Mouse (Mus musculus) WW6 (cell line): ENCODE measurements around the gene R3hdm2.

Source experiments
- DNase-seq: peaks from one replicate; pipeline ENCODE4 v3.0.0-alpha.2; 2013; ENCODE audit warnings: low read depth, low spot score

The R3hdm2 gene

DNA sequence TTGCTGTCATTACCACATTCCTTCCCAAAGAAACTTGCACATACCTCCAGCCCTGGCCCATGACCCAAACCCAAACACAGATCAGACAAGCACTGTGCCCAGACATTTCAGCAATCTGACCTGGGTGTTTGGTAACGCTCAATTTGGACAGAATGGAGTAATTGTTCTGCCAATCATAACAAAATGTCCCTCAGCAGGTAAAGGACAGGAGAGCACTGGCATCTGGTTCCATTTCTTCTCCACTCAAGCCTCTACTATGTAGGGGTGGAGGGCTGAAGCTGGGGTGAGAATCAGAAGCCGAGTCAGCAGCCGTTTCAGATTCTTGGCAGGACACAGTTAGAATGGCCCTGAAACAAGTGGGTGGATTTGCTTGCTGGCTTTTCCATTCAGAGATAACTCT is 112.0 kb downstream of the R3hdm2 start:
- no peak for DNase-seq

DNA sequence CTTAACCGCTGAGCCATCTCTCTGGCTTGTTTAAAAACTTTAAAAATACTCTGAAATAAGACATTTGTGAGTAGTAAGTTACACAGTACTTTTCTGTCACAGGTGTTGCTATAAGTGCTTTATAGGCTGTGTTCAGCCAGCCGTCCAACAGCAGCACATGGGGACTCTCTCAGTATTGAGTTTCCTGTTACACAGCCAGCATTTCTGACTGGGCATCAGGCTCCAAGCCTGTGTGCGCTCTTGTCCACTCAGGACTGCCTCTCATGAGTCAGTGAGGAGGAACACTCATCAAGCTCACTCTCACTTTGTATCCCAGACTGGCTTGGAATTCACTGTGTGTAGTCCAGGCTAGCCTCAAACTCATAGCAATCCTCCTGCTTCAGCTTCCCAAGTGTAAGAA is 116.0 kb downstream of the R3hdm2 start:
- no peak for DNase-seq

DNA sequence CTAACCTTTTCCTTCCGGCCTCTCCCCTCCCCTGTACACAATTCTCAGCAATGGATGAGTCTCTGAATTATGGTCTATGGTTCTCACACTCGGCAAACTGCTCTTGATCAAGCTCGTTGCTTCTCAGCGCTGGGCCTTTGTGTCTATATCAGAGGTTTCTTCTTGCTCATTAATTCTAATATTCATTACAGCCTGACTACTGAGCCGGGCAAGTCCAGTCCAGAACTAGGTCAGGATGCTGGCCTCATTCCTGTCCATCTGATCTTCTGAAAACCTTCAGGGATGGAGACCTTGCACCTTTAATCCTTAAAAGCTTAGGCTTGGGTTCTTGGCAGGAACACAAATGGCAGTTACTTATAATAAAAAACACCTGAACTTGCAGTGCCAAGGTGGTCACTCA is 119.4 kb downstream of the R3hdm2 start:
- DNase-seq: no peak

DNA sequence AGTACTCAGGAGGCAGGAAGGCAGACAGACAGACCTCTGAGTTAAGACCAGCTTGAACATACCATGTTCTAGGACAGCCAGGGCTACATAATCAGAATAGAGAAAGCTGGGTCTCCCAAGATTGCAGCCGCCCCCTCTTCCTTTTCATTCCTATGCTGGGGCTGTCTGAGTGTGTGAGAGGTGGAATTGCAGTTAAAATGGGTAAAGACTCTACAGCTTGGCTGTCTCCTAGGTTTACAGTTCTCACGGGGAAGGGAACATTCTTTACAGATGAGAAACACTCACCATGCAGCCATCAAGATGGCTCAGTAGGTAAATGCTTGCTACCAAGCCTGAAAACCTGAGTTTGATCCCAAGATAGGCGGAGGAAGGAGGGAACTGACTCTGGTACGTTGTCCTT is 119.9 kb downstream of the R3hdm2 start:
- DNase-seq: no peak

DNA sequence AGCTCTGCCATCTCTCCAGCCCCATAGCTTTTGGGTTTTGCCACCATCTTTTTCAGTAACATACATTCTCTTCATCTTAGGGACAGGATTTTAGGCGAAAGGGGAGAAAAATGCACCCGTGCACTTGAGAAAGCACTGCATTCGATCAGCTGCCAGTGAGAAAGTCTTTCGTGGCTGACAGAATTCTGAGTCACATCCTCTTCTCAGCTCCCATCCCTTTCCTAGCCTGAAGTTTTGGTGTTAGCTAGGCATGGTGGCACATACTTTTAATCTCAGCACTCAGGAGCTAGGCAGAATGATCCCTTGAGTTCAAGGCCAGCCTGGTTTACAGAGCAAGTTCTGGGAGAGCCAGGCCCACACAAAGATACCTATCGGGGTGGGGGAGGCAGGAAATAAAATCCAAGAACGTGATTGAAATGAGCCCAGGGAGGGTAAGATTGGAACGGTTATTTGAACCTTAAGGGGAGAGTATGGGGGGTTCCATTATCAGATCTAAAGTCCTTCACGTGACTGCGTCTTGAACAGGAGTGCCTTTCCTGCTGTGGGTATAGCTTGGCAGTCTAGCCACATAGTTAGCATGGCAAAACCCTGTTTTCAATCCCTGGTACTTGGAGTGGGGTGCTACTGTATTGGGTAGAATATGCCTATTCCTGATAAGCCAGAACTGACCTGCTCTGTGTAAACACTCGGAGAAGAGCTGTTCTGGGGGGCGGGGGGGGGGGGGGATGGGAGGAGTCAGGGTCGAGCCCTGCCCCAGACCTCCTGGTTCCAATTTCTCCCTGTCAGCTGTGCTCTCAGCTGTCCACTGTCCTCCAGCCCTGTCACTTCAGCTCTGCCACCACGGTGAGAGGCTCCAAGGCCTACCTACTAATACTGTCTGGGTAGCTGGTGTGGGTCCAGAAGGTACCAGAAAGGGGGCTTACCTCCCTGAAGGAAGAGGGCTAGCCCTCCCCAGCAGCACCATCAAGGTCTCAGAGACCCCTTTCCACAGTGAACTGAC is 121.1 kb downstream of the R3hdm2 start, which contains the start of gene Stac3:
Stac3 (plus strand) TSS at position 793 of the 1,000 bp plus-strand sequence.
- DNase-seq: no peak

DNA sequence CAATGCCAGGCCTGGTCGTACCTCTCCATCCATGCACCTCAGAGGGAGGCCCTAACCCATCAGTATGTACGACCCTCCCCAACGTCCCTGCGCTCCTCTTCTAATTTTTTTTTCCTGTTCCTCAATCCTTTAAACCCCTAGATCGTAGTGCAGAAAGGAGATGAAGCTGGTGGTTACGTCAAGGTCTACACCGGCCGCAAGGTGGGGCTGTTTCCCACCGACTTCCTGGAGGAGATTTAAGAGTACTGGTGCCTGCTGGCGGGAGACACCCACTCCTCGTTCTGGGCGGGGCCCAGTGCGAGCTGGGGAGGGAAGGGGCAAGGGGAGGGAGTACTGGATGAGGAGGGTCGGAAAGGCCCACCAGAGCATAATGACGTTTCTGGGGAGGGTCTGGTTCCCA is 128.1 kb downstream of the R3hdm2 start:
- peak; percentile 76 for DNase-seq

DNA sequence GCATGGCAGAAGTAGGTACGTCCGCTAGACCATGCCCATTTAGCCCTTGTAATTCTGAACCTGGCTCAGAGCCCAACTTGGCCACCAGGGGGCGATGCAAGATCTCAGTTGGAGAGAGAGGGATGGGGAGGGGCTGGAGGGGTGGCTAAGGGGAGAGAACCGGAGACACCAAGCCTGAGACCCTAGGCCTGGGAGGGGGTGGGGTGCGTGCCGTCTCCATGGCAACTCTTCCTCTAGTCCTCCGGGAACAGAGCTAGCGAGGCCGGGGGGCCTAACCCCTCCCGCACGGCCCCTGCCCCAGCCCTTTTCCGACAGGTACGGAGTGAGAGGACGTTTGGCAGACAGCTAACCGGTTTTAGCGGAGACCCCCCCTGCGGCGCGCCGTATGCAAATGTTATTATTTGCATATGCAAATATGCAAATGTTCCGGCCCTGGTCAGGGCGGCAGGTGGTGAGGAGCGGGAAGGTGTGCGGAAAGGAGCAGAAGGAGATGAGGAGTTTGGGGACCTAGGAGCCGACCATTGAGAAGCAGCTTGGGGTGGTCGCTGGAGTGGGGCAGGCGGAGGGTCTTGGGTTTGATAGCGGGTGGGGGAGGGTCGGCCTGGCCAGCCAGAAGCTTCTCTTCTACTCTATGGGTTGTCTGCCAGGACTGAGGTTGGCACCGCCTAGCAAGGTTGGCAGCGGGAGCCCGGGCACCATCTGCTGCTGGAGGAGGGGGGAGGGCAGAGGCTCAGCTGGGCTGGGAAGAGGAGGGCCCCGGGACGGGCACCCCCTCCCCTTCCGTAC is 129.1 kb downstream of the R3hdm2 start:
- peak; percentile 89 for DNase-seq

DNA sequence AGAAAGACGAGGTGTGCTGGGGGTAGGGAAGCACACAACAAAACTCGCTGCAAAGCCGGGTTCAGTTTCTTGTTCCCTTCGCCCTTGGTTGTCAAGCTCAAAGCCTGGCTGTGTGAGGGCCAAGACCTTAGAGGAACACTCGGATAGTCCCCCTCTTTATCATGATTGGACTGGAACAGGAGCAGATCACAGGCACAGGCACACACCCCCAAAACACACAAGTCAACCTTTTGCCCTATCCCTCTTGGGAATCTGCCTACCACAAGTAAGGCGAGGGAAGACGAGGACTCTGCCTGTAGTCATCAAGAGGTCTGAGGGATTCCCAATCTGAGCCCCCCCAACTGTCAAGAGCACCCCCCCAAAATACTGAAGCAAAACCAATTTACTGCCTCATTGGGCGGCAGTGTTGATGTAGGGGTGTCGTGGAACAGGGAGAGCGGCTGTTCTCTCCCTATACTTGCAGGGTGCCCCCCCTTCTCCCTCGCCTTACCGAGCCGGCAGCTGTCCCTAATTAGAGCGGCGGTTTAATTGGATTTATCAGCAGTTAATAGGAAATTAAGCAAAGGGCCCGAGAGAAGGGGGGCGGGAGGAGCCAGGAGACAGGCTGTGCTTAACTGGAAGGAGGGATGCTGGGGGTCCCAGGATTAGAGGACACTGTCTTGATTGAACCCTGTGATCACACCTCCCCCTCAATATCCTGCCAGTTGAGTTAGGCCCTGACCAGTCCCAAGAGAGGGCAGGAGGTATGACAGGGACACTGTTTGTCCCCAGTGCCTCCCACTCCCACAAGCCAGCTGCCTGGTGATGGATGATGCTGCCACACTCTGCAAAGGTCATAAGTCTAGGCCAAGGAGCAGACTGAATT is 129.9 kb downstream of the R3hdm2 start:
- DNase-seq: no peak

DNA sequence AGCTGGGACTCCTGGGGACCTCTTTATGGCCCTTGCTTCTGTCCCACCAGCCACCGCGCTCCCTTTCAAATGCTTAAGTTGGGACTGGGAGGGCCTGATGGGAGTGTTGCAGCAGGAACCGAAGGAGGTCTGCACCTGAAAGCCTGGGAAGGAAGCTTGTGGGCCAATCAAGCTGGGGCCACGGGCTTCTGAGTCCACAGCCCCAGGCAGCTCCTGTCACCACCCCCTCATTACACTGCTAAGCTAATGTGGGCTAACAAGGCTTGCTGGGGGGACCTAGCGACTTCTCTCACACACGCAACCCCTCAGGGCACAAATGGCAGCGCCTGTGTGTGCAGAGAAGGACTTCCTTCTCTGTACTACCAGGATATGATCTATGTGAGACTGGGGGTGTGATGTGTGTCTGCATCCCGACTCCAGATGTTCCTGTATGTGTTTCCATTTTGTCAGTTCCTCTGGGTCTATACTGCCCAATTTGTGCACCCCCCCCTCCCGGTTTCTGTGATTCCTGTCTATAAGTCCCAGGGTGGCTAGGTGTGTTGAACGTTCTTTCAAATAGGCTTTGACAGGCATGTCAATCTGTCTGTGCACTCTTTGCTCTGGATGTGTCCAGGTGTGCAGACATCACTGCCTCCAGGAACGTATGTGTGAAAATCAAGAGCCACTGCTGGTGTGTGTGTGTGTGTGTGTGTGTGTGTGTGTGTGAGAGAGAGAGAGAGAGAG is 130.9 kb downstream of the R3hdm2 start:
- no peak for DNase-seq

DNA sequence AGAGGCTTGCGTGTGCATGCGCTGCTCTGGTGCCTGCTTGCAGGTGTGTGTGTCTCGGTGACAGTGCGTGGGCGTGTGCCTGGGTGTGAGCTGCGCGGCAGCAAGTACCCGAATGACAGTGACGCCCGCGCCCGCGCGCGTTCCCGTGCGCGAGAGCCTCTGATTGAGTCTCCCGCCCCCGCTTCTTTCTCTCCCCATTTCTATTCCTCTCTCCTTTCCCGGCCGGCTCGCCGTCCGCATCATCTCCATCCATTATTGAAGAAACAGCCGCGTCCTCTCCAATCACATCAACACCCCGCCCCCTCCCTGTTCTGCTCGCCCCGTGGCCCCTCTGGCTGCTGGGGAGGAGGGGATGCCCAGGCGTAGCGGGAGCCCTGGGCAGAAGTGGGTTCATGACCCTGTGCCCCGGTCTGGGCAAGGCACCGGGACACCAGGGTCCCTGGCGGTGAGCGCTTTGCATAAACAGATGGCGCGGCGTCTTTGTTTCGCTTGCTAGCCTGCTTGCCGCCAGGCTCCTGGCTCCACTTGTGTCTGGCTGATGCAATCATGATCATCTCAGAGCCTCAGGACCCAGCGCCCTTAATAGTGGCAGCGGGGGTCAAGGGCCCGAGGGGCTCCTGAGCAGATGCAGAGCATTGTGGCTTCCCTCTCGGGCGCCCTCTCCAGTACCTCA is 131.6 kb downstream of the R3hdm2 start:
- DNase-seq: no peak

DNA sequence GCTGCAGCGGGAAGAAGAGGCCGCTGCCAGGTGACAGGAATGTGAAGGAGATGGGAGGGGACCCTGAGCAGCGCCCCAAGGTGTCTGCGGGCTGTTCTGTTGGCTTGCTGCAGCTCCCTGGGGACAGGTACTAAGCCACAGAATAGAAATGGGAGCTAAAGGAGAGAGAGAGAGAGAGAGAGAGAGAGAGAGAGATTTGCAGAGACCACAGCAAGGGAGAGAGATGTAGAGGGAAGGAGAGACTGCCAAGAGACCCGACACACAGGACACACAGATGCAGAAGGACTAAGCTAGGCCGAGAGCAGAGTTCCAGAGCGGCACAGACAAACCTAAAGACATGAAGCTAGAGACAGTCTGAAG is 132.2 kb downstream of the R3hdm2 start:
- DNase-seq: no peak

DNA sequence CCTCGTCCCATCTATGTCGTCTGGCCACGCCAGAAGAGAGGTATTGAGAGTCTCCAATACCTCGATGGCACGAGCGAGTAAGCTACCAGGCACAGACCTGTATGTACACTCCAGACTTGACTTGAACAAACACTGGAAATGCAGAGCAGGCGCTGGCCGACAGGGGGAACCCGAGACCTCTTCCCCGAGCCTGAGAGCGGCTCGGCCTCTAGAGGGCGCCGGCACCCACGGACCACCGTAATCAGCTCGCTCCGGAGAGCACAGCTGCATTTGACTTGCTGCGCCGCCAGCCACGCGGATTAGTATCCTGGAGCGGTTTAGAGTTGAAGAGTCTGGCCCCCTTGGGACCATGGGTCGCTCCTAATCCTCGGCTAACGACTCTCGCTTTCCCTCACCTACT is 132.7 kb downstream of the R3hdm2 start:
- DNase-seq: peak; percentile 75

DNA sequence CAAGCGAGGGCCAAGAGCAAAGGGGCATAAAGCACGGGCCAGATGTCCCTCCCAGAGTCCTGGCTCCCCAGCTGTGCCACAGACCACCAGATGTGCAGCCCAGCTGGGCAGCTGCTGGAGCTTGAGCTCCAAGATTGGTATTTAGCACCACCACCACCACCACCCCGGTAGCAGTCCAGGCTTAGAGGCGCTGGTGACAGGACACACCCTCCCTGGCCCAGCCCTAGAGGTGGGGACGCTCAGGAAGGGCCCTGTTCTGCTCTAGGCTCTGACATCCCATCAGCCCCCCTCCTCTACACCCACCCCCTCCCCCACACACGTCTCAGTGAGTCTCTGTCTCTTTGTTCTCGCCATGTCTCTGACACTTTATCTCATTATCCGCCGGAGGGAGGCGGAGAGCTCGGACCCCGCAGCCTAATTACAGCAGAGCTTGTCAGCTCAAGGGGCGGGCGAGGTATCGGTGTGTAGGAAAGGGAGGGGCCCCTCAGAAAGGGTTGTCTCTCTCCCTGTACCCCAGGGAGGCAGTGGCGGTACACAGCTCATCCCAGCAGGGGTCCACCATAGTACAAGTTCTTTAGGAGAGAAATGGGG is 133.5 kb downstream of the R3hdm2 start:
- DNase-seq: no peak

DNA sequence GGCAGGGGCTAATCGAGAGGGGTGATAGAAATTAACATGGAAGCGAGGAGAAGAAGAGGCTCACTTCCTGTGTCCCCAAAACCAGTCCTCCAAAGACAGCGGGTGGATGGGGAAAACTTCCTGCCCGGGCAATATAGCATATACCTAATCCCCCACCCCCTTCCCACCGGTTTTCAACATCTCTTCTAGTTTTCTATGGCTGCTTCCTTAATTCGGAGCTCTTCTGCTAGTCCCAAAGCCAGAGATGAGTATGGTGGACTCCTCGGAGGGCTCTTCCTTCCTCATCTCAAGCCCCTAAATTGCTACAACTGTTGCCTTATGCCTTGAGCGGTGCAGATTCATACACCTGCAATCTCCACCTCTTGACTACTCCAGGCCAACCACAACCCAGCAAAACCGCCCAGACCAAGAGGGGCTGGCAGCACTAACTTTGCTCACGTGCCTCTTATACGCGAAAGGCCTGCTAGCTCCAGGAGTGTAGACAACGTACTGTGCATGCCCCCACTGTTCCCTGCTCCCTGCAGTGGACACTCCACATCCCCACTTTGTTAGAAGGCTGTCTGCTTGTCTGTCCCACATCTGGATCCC is 134.1 kb downstream of the R3hdm2 start:
- DNase-seq: no peak

DNA sequence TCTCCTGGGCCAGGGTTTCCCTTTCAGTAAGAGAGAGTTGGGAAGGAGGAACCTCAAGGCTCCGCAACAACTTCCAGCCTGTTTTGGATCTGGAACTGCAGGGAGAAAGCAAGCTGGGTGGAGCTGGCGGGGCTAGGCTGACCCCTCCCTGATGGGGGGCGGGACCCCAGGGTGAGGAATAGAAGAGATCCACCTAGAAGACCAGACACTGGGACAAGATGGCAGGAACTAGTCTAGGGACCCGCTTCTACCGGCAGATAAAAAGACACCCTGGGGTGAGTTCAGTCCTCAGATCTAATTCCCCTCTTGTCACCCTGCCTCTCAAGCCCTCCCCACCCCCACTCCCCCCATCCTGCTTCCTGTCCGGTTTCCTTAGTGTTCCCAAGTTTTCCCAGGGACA is 134.6 kb downstream of the R3hdm2 start, which contains the start of gene Ndufa4l2:
Ndufa4l2 (plus strand) TSS at position 204 of the 400 bp plus-strand sequence.
- DNase-seq: no peak

DNA sequence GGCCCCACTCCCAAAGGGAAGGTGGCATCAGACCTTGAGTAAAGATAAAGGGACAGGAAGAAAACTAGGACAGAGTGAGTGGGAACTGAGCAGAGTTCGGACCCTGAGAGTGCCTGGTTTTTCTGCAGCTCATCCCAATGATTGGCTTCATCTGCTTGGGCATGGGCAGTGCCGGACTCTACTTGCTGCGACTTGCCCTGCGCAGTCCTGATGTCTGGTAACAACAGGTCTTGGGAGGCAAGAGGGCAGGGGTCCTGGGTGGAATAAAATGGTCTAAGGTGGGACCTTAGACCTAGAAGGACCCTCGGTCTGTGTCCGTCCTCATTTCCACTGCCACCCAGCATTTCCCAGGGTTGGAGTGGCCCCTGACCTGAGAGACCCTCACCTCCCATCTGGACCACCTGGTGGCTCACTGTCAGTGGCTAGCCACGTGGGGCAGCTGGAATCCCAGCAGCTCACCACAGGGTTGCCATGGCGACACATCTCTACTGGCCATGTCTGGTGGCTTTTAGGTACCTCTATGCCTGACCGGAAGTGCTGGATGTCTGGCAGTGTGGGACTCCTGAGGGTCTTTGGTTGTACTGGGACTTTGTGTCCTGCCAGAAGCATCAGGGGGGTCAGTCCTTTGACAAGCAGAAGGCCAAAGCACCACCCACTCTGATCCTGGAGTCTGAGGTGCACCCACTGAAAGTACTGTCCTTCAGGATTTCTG is 135.3 kb downstream of the R3hdm2 start:
- no peak for DNase-seq

DNA sequence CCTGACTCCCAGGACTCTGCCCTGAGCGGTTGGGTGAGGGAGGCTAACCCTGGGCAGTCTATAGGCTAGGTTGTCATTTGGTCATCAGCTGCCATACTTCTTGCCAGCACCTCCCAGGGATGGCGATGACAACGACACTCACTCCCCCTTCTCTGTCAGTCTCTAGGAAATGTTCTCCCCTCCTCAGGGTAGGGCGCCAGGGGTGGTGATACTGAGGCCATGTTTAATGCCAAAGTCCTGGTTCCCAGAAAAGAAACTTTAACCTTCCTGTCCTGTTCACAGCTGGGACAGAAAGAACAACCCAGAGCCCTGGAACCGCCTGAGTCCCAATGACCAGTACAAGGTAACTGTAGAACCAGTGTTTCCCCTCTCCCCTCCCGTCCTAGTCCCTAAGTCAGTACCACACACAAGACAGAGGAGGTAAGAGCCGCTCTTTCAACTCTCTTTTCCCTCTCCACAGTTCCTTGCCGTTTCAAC is 135.9 kb downstream of the R3hdm2 start:
- DNase-seq: no peak

DNA sequence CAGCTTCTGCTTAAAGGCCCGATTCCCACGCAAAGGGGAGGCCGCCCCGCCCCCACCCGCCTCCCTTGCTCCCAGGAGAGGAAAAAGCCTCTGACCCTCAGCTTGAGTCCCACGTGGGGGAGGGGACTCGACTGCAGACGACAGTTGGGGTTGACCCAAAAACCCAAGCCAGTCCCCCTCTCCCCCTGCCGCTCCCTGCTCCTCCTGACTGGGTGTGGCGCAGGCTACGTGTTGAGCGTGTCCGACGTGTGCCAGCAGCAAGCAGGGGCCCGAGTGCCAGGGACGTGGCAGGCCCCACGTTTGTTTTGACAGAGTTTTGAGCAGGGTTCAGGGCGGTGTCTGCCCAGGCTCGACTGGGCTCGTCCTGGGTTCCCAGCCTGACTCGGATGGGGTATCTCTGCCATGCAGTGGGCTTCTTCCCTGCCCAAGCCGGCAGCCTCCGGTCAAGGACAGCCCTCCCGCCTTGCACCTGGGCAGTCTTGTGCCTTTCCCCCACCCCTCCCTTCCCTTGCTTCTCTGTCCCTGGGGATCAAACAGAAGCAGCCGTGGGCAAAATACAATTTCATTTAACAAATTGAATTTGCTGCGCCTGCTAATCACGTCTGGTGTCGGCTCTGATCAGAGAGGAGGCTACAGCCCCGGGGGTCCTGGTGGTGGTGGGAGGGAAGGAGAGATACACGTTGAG is 136.6 kb downstream of the R3hdm2 start:
- DNase-seq: no peak
